Mouse (Mus musculus) kidney, postnatal 36 days (tissue): Measurements from ENCODE around the gene Zfp799.

Source experiments
- DNase-seq, 2 experiments: peaks; one replicate each; pipeline ENCODE4 v3.0.0; 2021 to 2022; ENCODE audit warnings: mixed read lengths in 2 of 2

Zfp799 gene

DNA sequence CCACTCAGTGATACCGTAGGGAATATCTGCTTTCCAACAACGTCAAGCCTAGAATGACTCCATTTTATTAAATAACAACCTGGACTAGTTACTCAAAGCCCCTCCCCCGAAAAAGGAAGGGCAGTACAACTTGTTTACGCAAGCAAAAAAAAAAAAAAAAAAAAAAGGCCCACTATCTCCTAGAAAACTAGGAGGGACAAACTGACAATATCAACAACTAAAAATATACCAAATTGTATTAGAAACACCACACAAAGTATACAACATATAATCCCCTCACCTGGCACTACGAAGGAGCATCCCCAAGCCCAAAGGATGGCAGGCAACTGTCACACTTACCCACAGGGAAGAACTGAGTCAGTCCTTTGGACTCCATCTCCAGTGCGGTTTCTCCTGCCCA lies 43.1 kb downstream of the Zfp799 start:
- peak; percentile 16 to 37 for DNase-seq

DNA sequence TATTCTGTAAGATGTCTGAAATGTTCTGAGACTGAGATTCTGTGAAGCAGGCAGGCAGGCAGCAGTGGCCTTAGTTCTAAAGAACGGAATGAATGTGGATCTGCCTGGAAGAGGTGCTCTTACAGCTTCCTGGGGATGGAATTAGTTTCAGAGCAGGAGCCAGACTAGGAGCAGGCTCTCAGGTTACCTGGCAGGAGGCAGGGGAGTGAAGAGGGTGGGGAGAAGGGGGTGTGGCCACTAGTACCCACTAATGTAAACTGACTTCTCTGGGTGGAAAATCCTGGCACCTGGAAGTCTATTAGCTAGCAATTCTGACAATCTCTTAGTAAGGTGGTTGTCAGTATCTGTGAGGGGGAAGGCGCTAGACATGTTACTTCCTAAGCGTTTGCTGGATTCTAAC lies 44.4 kb downstream of the Zfp799 start:
- DNase-seq = peak; percentile 18 to 23

DNA sequence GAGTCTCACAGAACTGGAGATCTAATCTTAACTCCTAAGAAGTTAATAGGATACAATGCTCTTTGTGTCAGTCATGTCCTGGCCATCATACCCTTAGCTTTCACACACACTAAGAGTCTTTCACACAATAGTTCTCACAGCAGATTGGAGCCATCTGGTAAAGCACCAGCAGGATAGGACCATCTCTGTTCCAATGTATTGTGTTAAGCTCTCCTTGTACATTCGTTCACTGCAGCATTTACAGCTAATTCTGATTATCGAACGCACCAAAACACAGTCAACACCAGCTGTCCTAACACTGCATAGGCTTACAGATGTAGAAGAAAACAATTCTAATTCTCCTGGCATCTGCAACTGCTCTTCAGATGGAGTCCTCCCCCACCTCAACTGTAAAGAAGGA lies 52.5 kb downstream of the Zfp799 start:
- DNase-seq = no peak

DNA sequence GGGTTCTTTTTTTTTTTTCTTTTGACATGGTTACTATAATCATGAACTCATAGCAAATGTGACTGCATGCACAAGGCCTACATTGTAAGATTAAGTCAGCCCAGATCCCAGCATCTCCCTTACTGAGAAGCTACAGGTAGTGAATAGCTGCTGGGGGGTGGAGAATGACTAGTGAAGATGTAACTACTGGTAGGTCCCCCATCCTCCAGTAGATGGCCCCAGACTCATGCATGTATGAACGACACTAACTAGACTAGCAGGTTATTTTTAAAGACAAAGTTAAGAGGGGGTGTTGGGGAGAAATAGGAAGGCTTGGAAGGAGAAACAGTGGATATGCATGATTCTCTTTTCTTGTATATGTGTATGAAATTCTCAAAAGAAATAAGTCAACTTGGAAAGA lies 58.8 kb downstream of the Zfp799 start:
- DNase-seq = peak; percentile 24 to 53

DNA sequence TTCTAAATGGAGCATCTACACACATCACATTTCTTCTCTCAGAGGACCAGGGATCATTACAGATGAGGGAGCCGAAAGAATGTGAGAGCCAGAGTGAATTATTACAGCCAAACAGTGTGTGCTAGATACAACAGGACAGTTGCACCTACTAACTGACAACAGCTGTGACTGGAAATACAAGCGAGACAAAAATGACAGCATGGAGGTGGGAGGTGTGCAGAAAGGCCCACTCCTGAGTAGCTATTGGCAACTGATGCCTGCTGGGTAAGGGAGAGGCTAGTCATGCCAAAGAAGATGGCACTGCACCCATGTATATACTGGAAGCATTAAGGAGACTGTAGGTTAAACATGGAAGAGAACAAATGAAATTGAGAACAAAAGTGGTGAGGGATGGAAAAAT lies 63.6 kb downstream of the Zfp799 start:
- no peak for DNase-seq
